Mouse (Mus musculus) bone marrow, adult 2 months (tissue): ENCODE data around the gene Ctsa. TPM values are rescaled to one million over a fixed set of nuclear protein-coding genes. Genes with fewer than 3 reads are reported as not detected.

Source experiments
- H3K27ac ChIP-seq: fragments of 200-500 bp; 2 replicates; pipeline ENCODE4 v1.5.1; 2012; ENCODE audit warnings: low read depth, mild to moderate bottlenecking, control low read depth, inconsistent platforms, low read length; ENCODE audit not compliant: control insufficient read depth, poor library complexity, insufficient read depth
- H3K4me1 ChIP-seq: fragments of 200-500 bp; 2 replicates; pipeline ENCODE4 v1.6.1; 2011; ENCODE audit warnings: low read length; ENCODE audit not compliant: control insufficient read depth, insufficient read depth
- H3K4me3 ChIP-seq: fragments of 200-500 bp; replicated peaks from 2 replicates; pipeline ENCODE3; 2011; ENCODE audit warnings: mild to moderate bottlenecking, low read depth, low read length, control low read depth; ENCODE audit not compliant: control insufficient read depth
- CTCF ChIP-seq: fragments of 200-500 bp; IDR thresholded peaks from 2 replicates; pipeline ENCODE4 v1.5.1; 2011; ENCODE audit warnings: low read length, control low read depth; ENCODE audit not compliant: control insufficient read depth, insufficient read depth
- POLR2A ChIP-seq: fragments of 200-500 bp; IDR thresholded peaks from 2 replicates; pipeline ENCODE4 v1.6.1; 2011; ENCODE audit warnings: low read depth, mild to moderate bottlenecking, control low read depth, low read length, borderline replicate concordance; ENCODE audit not compliant: control insufficient read depth
- WGBS: fragments of 180-500 bp; shearing (Covaris S2); methylation state at CpG from one replicate; pipeline ENCODE4 v1.1.7; 2018; 5-methylcytosine and 5-hydroxymethylcytosine counted together
- polyA plus RNA-seq: library from polyadenylated mRNA; stranded (reverse); fragments of >200 nt; gene quantifications from 2 replicates; pipeline ENCODE4 v1.2.4, GENCODE M21; 2011; ENCODE audit warnings: low replicate concordance; ENCODE audit not compliant: missing spikeins, insufficient read depth, insufficient read length

Ctsa gene
- polyA plus RNA-seq, 1 experiment, result 109 TPM

DNA sequence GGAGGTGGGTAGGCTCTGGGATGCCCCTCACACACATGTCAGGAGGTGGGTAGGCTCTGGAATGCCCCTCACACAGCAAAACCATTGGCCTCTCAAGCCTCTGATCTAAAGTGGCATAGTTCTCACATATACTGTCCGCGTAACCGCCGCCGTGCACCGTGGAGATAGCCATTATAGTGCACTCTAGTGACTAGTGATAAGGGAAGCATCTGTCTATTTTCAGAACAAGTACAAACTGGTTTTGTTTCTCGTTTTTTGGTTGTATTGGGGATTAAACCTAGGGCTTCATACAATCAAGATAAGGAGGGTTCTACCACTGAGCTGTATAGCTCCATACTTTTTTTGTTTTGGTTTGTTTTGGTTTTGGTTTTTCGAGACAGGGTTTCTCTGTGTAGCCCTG is 16.9 kb upstream of the Ctsa start:
- 66% methylated on average over 8 of the region's 8 CpGs for WGBS
- TF ChIP-seq CTCF (no peak), POLR2A (no peak)
- no peak overlapping the region for H3K4me3 ChIP-seq
- peak overlapping the region; percentile 69 for H3K27ac ChIP-seq
- H3K4me1 ChIP-seq, result peaks cover 4% of the 10 kb centered on the region

- H3K27ac ChIP-seq, result no peak overlapping the region
- peaks cover 4% of the 10 kb centered on the region for H3K4me1 ChIP-seq
- 88% methylated on average over 6 of the region's 6 CpGs for WGBS
- no peak for TF ChIP-seq POLR2A
- TF ChIP-seq CTCF, result no peak
- H3K4me3 ChIP-seq, result no peak overlapping the region
These were observed 15.5 kb upstream of the Ctsa start for GRCm38 (mm10) chr2:164817206-164817605.

DNA sequence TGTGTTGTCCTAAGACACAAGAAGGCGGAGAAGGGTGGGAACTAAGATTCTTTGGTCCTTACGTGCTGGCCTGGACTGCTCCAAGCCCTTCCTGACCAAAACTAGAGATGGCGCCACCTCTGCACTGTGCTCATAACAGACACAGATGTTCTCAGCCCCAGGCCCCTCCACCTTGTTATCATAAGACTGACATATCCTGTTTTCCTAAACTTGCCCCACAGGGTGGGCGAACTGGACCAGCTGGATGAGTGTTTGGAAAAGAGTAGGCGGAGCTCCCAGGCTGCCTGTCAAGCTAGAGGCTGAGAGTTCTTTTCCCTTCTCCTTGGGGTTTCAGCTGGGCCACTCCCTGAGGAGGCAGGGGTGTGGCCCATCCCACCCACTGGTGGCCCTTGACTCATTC is 15.0 kb upstream of the Ctsa start:
- H3K4me3 ChIP-seq, result no peak overlapping the region
- TF ChIP-seq POLR2A (no peak), CTCF (no peak)
- no peak overlapping the region for H3K27ac ChIP-seq
- WGBS, result 88% methylated on average over 5 of the region's 5 CpGs
- H3K4me1 ChIP-seq, result peaks cover 4% of the 10 kb centered on the region

- no peaks in the 10 kb centered on the region for H3K4me1 ChIP-seq
- H3K27ac ChIP-seq, result no peak overlapping the region
- TF ChIP-seq POLR2A, result no peak
- TF ChIP-seq CTCF, result no peak
- no peak overlapping the region for H3K4me3 ChIP-seq
- WGBS, result 89% methylated on average over 6 of the region's 6 CpGs
These were observed 11.6 kb upstream of the Ctsa start for GRCm38 (mm10) chr2:164821060-164821459.

- WGBS, result 1% methylated on average over 32 of the region's 32 CpGs
- Histone ChIP-seq H3K4me1 (no peaks in the 10 kb centered on the region), H3K27ac (peak within 1 kb of the TSS; percentile 67), H3K4me3 (peak within 1 kb of the TSS; percentile 97)
- no peak for TF ChIP-seq CTCF
- peak; percentile 78; the same call in 1 of the 2 replicates for TF ChIP-seq POLR2A
These were observed 10.0 kb upstream of the Ctsa start, which contains the start of gene Zswim1 for GRCm38 (mm10) chr2:164822636-164823165. Gene Zswim1 (plus strand): TSS chr2:164822686.

DNA sequence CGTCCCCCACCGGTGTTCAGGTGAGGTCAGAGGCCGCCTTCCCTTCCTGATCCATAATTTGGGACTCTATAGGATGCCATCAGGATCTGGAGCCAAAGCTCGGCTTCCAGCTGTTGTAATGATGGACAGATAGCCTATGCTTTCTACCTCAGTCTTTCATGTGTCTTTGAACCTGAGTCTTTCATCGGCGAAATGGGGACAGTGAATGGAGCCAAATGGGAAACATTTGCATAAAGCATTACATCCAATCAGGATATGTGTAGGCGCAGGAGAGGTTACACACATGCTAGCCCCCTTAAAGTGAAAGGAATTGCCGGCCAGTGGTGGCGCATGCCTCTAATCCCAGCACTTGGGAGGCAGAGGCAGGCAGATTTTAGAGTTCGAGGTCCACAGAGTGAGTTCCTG is 9.5 kb upstream of the Ctsa start:
- Histone ChIP-seq H3K27ac (peak overlapping the region; percentile 67), H3K4me1 (no peaks in the 10 kb centered on the region), H3K4me3 (peak overlapping the region; percentile 97)
- under 1% methylated on average over 10 of the region's 10 CpGs for WGBS
- TF ChIP-seq POLR2A (no peak), CTCF (no peak)

GRCm38 (mm10) chr2:164823969-164824368 is 8.7 kb upstream of the Ctsa start:
- no peak overlapping the region for H3K4me3 ChIP-seq
- no peak overlapping the region for H3K27ac ChIP-seq
- 87% methylated on average over 4 of the region's 4 CpGs for WGBS
- no peaks in the 10 kb centered on the region for H3K4me1 ChIP-seq
- TF ChIP-seq POLR2A (no peak), CTCF (no peak)

GRCm38 (mm10) chr2:164825521-164825920 is 7.2 kb upstream of the Ctsa start:
- WGBS, result 96% methylated on average over 17 of the region's 17 CpGs
- H3K27ac ChIP-seq, result no peak overlapping the region
- TF ChIP-seq POLR2A (no peak), CTCF (no peak)
- no peak overlapping the region for H3K4me3 ChIP-seq
- no peaks in the 10 kb centered on the region for H3K4me1 ChIP-seq

DNA sequence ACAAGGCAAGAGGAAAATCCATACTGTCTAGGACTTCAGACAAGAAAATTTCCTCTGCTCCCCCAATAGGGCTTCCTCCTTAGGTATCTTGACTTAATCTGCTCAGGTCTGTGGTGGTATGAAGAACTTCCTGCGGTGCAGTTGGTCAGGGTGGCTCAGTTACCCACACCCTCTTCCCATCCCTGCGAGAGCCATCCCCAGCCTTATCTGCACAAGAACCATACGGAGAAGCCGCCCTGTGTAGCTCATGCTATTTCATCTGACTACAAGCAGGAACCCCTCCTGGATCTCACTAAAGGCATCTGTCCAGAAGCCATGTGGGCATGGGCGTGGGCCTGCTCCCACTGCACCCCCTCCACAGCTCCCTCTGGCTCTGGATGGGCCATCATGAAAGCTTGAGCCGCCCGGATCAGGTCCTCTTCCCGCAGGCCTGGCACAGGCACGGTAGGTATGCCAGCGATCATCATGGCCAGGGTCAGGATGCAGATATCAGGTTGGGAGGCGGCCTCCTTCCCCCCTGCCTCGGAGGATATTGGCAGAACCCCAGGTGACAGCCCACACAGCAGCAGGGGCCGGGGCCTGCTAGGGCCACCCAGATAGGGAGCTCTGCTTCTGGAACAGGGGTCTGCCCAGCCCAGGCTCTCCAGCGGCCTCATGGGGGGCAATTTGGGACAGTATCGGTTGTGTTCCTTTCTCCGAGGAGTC is 5.4 kb upstream of the Ctsa start:
- WGBS, result 81% methylated on average over 16 of the region's 16 CpGs
- Histone ChIP-seq H3K4me3 (no peak overlapping the region), H3K27ac (peak overlapping the region; percentile 37; the same call in 1 of the 2 replicates), H3K4me1 (no peaks in the 10 kb centered on the region)
- TF ChIP-seq POLR2A (no peak), CTCF (no peak)
